Mouse (Mus musculus) megakaryocyte, embryonic 14.5 days (primary cell): ENCODE results near the gene Tmem26. TPM values are rescaled to one million over a fixed set of nuclear protein-coding genes. Genes with fewer than 3 reads are reported as not detected.
A peak's percentile ranks its signal among the peaks of the same experiment; 100 is the strongest.

Experiments
- H3K27me3 ChIP-seq: replicated peaks from 2 replicates; pipeline ENCODE3; 2012; ENCODE audit warnings: inconsistent platforms
- H3K36me3 ChIP-seq: replicated peaks from 2 replicates; pipeline ENCODE3; 2012; ENCODE audit warnings: low read length, inconsistent platforms, mixed read lengths
- H3K4me1 ChIP-seq: 2 replicates; pipeline ENCODE4 v1.6.1; 2012; ENCODE audit warnings: inconsistent platforms
- H3K4me3 ChIP-seq: replicated peaks from 2 replicates; pipeline ENCODE3; 2012; ENCODE audit warnings: moderate library complexity, mild to moderate bottlenecking, inconsistent platforms
- H3K9me3 ChIP-seq: 2 replicates; pipeline ENCODE4 v1.6.1; 2012; ENCODE audit warnings: inconsistent platforms
- FLI1 ChIP-seq: IDR thresholded peaks from 2 replicates; pipeline ENCODE4 v1.6.1; 2012; ENCODE audit warnings: low read length, inconsistent platforms, mixed read lengths
- GATA1 ChIP-seq: IDR thresholded peaks from 3 replicates; pipeline ENCODE4 v1.6.1; 2012; ENCODE audit warnings: mixed read lengths, low read length, inconsistent platforms, borderline replicate concordance
- polyA plus RNA-seq: library from polyadenylated mRNA; stranded (reverse); fragments of >175 nt; gene quantifications from 2 replicates; pipeline ENCODE4 v1.2.3, GENCODE M21; 2012; ENCODE audit warnings: low replicate concordance; ENCODE audit not compliant: insufficient read depth

Gene Tmem26
- polyA plus RNA-seq, result not detected in 2 replicates

GRCm38 (mm10) chr10:68723568-68724360 lies at the start of gene Tmem26:
TSS of gene Tmem26 (plus strand) at chr10:68723646.
- Histone ChIP-seq H3K4me3 (peak within 1 kb of the TSS; percentile 80), H3K4me1 (peaks cover 14% of the 10 kb centered on the region), H3K9me3 (peaks cover 6% of the 10 kb centered on the region; the same call in 1 of the 2 replicates), H3K27me3 (peaks cover 27% of the 10 kb centered on the region), H3K36me3 (no peaks in the 10 kb centered on the region)
- TF ChIP-seq FLI1 (no peak), GATA1 (no peak)

GRCm38 (mm10) chr10:68678678-68679077 lies 44.8 kb upstream of the Tmem26 start:
- peaks cover 4% of the 10 kb centered on the region for H3K4me1 ChIP-seq
- no peaks in the 10 kb centered on the region; the same call in 1 of the 2 replicates for H3K9me3 ChIP-seq

GRCm38 (mm10) chr10:68681233-68681632 lies 42.2 kb upstream of the Tmem26 start:
- Histone ChIP-seq H3K4me3 (no peak overlapping the region), H3K4me1 (no peaks in the 10 kb centered on the region), H3K27me3 (peaks cover 3% of the 10 kb centered on the region), H3K36me3 (no peaks in the 10 kb centered on the region), H3K9me3 (peaks cover 6% of the 10 kb centered on the region)
- TF ChIP-seq FLI1 (no peak), GATA1 (no peak)

More at GRCm38 (mm10) chr10:68678678-68679077, 44.8 kb upstream of the Tmem26 start:
- TF ChIP-seq FLI1 (no peak), GATA1 (no peak)
- Histone ChIP-seq H3K27me3 (peaks cover 3% of the 10 kb centered on the region), H3K4me3 (no peak overlapping the region), H3K36me3 (no peaks in the 10 kb centered on the region)

- Histone ChIP-seq H3K9me3 (peaks cover 6% of the 10 kb centered on the region), H3K4me3 (no peak overlapping the region), H3K27me3 (no peaks in the 10 kb centered on the region), H3K4me1 (no peaks in the 10 kb centered on the region), H3K36me3 (no peaks in the 10 kb centered on the region)
- TF ChIP-seq FLI1 (no peak), GATA1 (no peak)
Measured at GRCm38 (mm10) chr10:68685510-68685909, 37.9 kb upstream of the Tmem26 start.

- Histone ChIP-seq H3K4me1 (peaks cover 9% of the 10 kb centered on the region; the same call in 1 of the 2 replicates), H3K9me3 (peaks cover 15% of the 10 kb centered on the region), H3K36me3 (no peaks in the 10 kb centered on the region), H3K4me3 (no peak overlapping the region), H3K27me3 (peaks cover 3% of the 10 kb centered on the region)
- TF ChIP-seq GATA1, result no peak
- TF ChIP-seq FLI1, result no peak
Measured at GRCm38 (mm10) chr10:68691116-68691515, 32.3 kb upstream of the Tmem26 start.

- H3K36me3 ChIP-seq, result no peaks in the 10 kb centered on the region
- peaks cover 16% of the 10 kb centered on the region for H3K9me3 ChIP-seq
- TF ChIP-seq FLI1 (no peak), GATA1 (no peak)
- no peak overlapping the region for H3K4me3 ChIP-seq
- peaks cover 9% of the 10 kb centered on the region; the same call in 1 of the 2 replicates for H3K4me1 ChIP-seq
- peaks cover 3% of the 10 kb centered on the region for H3K27me3 ChIP-seq
Measured at GRCm38 (mm10) chr10:68692401-68692800, 31.0 kb upstream of the Tmem26 start.

- H3K36me3 ChIP-seq, result no peaks in the 10 kb centered on the region
- peaks cover 3% of the 10 kb centered on the region for H3K27me3 ChIP-seq
- peaks cover 23% of the 10 kb centered on the region for H3K9me3 ChIP-seq
- peaks cover 9% of the 10 kb centered on the region; the same call in 1 of the 2 replicates for H3K4me1 ChIP-seq
- TF ChIP-seq FLI1, result no peak
- peak; percentile 58; the same call in 1 of the 3 replicates for TF ChIP-seq GATA1
- H3K4me3 ChIP-seq, result peak overlapping the region; percentile 79
Measured at GRCm38 (mm10) chr10:68695760-68696336, 27.6 kb upstream of the Tmem26 start.

- no peak overlapping the region for H3K4me3 ChIP-seq
- no peaks in the 10 kb centered on the region for H3K9me3 ChIP-seq
- H3K4me1 ChIP-seq, result no peaks in the 10 kb centered on the region
- no peaks in the 10 kb centered on the region for H3K27me3 ChIP-seq
- H3K36me3 ChIP-seq, result no peaks in the 10 kb centered on the region
- no peak for TF ChIP-seq FLI1
- no peak for TF ChIP-seq GATA1
Measured at GRCm38 (mm10) chr10:68704268-68704667, 19.2 kb upstream of the Tmem26 start.

GRCm38 (mm10) chr10:68705471-68706036 lies 17.9 kb upstream of the Tmem26 start:
- H3K36me3 ChIP-seq, result no peaks in the 10 kb centered on the region
- H3K27me3 ChIP-seq, result no peaks in the 10 kb centered on the region
- no peaks in the 10 kb centered on the region for H3K9me3 ChIP-seq
- TF ChIP-seq FLI1 (no peak), GATA1 (no peak)
- no peak overlapping the region for H3K4me3 ChIP-seq
- no peaks in the 10 kb centered on the region for H3K4me1 ChIP-seq
